Comparison of ENCODE assay signal across 8 mouse cellular contexts in genomic region chr9:50171826-50172464, GRCm38 (mm10).
A peak's percentile ranks its signal among the peaks of the same experiment; 100 is the strongest.
DNase-seq lines count a peak whose midpoint lies in the region; ATAC-seq lines count a peak whose summit lies in the region.

No protein-coding gene starts in this region.

- no peak overlapping the region for H3K4me3 ChIP-seq in hindbrain, embryonic 10.5 days
- H3K4me3 ChIP-seq in lung, embryonic 16.5 days (ENCODE audit: low read length) = no peak overlapping the region

- H3K4me2 ChIP-seq in lung, embryonic 16.5 days (ENCODE audit: low read depth, low read length) = no peak overlapping the region

- no peaks in the 10 kb centered on the region for H3K9me3 ChIP-seq in hindbrain, embryonic 10.5 days
- no peaks in the 10 kb centered on the region for H3K9me3 ChIP-seq in lung, embryonic 16.5 days (ENCODE audit: control insufficient read depth, low read length)

- no peaks in the 10 kb centered on the region for H3K27me3 ChIP-seq in hindbrain, embryonic 10.5 days (ENCODE audit: insufficient read depth, poor library complexity, severe bottlenecking)
- H3K27me3 ChIP-seq in lung, embryonic 16.5 days (ENCODE audit: control insufficient read depth, insufficient read depth, low read depth, low read length) = no peaks in the 10 kb centered on the region

- peak; percentile 79 for ATAC-seq in lung, embryonic 16.5 days (ENCODE audit: low read depth)
- ATAC-seq in megakaryocyte, adult 5-6 weeks (ENCODE audit: poor library complexity, severe bottlenecking) = no peak

- H3K27ac ChIP-seq in hindbrain, embryonic 10.5 days = no peak overlapping the region
- H3K27ac ChIP-seq in lung, embryonic 16.5 days (ENCODE audit: low read length) = no peak overlapping the region

- WGBS in hindbrain, embryonic 10.5 days = 37% methylated on average over 7 of the region's 7 CpGs
- WGBS in lung, embryonic 16.5 days = 28% methylated on average over 7 of the region's 7 CpGs

- H3K36me3 ChIP-seq in hindbrain, embryonic 10.5 days = no peaks in the 10 kb centered on the region
- H3K36me3 ChIP-seq in lung, embryonic 16.5 days (ENCODE audit: control insufficient read depth, insufficient read depth, low read length) = no peaks in the 10 kb centered on the region

- peaks cover 13% of the 10 kb centered on the region; the same call in 1 of the 2 replicates for H3K4me1 ChIP-seq in hindbrain, embryonic 10.5 days (replicated peaks)
- H3K4me1 ChIP-seq in lung, embryonic 16.5 days (replicated peaks; ENCODE audit: control insufficient read depth, insufficient read depth, low read length) = no peaks in the 10 kb centered on the region

- DNase-seq in WW6 (ENCODE audit: low read depth, low spot score) = peak; percentile 42
- peak; percentile 69 for DNase-seq in cerebellum, adult 8-10 months
- DNase-seq in forelimb bud, embryonic 11.5 days (ENCODE audit: low read depth, low spot score) = peak; percentile 81
- peak; percentile 64 for DNase-seq in hindbrain, embryonic 10.5 days (ENCODE audit: low spot score)
- DNase-seq in layer of hippocampus, adult 18-20 months (ENCODE audit: low spot score in 2 of 2) = peak; percentile 55 to 89
- DNase-seq in right cerebral cortex, postnatal 14 days = peak; percentile 69

- no peak overlapping the region for H3K9ac ChIP-seq in lung, embryonic 16.5 days (ENCODE audit: low read length)
